Mouse (Mus musculus) brain, embryonic 14.5 days (tissue): Measurements from ENCODE around the gene Shisa4. TPM values are rescaled to one million over a fixed set of nuclear protein-coding genes. Genes with fewer than 3 reads are reported as not detected.
"Not testable (repeated sequence)": the region's sequence is repeated elsewhere in the genome, so short reads cannot be mapped to it uniquely, and the experiment has no call there.

Experiments
- DNase-seq: peaks from one replicate; pipeline ENCODE4 v3.0.0-alpha.2; 2011; ENCODE audit warnings: low read depth
- CTCF ChIP-seq: fragments of 200-500 bp; IDR thresholded peaks from 2 replicates; pipeline ENCODE4 v1.5.1; 2012; ENCODE audit warnings: inconsistent platforms, mild to moderate bottlenecking, moderate library complexity, borderline replicate concordance; ENCODE audit not compliant: insufficient read depth, insufficient read length; ENCODE audit errors: extremely low read depth
- POLR2A ChIP-seq: fragments of 200-500 bp; IDR thresholded peaks from 2 replicates; pipeline ENCODE4 v1.6.1; 2012; ENCODE audit warnings: mild to moderate bottlenecking, inconsistent platforms, borderline replicate concordance; ENCODE audit not compliant: poor library complexity, insufficient read depth, insufficient read length, severe bottlenecking; ENCODE audit errors: extremely low read depth
- polyA plus RNA-seq: library from polyadenylated mRNA; depleted of rRNA; stranded (reverse); fragments of >200 nt; gene quantifications from 2 replicates; pipeline ENCODE4 v1.2.3, GENCODE M21; 2012; rRNA removed

Shisa4 gene
- 60.3 and 61.4 TPM in 2 replicates for polyA plus RNA-seq

DNA sequence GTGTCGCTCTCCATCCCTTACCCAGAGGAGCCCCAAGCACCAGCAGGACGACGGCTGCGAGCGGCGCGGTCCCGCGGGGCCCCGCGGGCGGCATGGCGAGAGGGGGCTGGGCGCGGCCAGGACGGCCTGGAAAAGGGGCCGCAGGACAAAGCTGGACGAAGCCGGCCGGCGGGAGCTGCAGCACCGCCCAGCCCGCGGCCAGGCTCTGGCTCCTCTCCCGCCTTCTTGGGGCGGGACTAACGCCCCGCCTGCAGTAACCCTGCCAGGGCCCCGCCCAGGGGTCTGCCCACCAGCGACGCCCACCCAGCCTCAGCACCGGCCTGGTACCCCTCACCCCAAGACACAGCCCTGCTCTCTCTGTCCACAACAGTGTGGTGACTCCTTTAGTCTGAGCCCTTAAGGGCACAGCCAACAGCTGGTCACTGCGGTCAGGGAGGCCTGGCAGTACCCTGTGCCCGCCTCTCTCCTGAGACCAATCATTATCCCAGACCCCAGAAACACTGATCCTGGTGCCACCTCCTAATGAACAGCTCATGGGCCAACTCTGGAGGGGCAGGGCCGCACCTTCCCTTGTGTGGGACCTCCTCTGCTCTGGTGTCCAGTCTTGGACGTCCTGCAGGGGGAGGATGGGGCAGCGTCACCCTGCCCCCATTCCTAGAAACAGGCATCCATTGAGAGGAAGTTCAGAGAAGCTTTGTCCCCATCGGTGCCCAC is at the start of gene Shisa4:
Gene Shisa4, minus strand, starts transcription at position 370 of the 714 bp plus-strand sequence.
- peak; percentile 92 for DNase-seq
- TF ChIP-seq POLR2A (peak; percentile 99), CTCF (no peak)

DNA sequence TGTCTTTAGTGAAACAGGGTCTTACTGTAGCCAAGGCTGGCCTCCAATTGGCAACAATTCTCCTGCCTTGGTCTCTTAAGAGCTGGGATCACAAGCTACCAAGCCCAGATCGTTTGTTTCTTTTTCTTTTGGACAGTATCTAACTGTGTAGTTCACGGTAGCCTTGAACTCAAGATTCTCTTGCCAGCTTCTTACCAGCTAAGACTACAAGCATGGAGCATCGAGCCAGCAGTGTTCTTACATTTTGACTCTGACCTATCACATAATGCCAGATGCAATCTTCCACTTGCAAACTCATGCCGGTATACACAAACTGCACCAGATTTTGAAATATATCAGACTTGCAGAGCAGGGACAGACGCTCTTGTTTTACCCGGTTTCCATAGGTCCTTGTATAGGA is 47.7 kb upstream of the Shisa4 start:
- TF ChIP-seq CTCF (no peak), POLR2A (no peak)
- no peak for DNase-seq

DNA sequence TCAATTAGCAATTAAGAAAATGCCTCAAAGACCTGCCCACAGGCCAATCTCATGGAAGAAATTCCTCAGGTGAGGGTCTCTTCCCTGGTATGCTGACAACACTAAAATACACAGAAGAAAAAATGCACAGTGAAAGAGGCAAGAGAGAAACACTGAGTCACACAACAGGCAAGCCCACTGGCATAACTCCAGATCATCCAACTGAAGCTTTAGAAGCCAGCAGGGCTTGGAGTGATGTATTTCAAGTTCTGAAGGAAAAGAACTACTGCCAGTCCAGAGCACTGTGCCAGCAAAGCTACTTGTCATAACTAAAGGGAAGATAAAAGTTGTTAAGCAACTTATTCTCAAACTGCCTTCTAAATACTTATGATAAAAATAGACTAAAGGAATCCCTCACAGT is 39.0 kb upstream of the Shisa4 start:
- TF ChIP-seq POLR2A (no peak), CTCF (no peak)
- no peak for DNase-seq

DNA sequence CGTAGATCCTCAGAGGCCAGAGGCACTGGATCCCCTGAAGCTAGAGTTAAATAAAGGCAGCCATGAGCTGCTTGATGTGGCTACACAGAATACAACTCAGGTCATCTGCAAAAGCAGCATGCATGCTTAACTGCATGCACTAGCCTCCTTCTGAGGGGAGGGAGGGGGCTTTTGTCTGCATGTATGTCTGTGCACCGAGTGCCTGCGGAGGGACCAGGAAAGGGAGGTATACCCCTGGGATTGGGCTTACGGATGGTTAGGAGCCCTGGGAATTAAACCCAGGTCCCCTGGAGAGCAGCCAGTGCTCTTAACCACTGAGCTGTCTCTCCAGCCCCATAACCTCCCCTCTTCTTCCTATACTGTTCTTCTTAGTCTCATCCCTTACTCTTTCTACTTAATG is 37.1 kb upstream of the Shisa4 start:
- TF ChIP-seq CTCF, result no peak
- TF ChIP-seq POLR2A, result no peak
- no peak for DNase-seq

DNA sequence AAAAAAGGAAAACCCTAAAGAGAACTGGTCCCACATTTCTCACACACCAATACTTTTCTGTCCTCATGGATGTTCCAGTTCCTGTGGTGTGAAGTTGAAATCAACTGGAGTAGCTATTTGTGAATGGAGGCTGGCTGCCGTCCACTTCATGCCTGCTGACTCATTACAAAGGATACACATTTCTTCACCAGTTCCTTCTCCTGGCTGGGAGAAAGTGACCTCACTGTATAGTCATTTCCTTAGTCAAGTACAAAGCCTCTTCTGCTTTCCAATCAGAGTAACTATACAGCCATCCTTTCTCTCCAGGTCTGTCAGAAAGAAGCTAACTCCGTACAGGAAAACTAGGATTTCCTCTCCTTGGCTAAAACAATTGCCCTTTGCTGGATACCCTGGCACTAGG is 35.9 kb upstream of the Shisa4 start:
- peak; percentile 22 for DNase-seq
- TF ChIP-seq POLR2A, result no peak
- no peak for TF ChIP-seq CTCF

DNA sequence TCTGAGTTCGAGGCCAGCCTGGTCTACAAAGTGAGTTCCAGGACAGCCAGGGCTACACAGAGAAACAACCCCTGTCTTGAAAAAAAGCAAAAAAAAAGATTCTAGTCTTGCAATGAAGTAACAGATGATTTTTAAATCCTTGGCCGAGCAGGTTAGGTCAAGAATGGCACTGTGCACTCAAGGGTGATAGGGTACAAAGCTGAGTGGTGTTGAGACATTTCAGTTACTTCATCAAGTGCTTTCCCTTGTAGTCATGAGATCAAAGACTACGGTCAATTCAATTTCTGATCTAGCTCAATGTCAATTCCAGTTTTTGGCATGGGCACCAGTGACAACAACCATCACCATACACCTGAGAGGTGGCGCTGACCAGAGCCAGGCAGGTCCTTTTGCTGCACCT is 33.9 kb upstream of the Shisa4 start:
- TF ChIP-seq POLR2A (no peak), CTCF (no peak)
- DNase-seq, result no peak

- no peak for TF ChIP-seq POLR2A
- TF ChIP-seq CTCF, result no peak
- DNase-seq, result no peak
Measured at GRCm38 (mm10) chr1:135405356-135405755, 30.3 kb upstream of the Shisa4 start.

DNA sequence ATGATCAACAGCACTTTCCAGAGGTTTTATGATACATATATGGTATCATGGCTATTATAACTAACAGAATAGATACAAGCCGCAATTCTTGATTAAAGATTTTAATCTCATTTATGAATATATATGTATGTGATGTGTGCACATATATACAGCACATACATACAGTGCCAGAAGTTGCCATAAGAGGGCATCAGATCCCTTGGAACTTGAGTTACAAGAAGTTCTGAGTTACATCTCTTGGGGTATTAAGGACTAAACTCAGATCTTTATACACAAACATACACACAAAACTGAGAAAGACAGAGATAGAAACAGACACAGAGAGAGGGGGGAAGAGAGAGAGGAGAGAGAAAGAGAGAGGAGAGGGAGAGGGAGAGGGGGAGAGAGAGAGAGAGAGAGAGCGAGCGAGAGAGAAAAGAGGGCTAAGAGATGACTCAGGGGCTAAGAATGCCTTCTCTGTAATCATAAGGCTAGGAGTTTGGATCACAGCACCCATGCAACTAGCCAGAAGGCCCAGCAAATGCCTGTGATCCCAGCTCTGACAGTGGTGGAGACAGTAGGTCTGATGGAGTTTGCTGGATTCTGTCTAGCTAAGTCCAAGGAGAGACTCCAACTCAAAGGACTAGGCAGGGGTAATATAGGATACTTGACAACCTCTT is 26.5 kb upstream of the Shisa4 start:
- TF ChIP-seq POLR2A, result no peak
- TF ChIP-seq CTCF, result no peak
- DNase-seq, result peak; percentile 33

DNA sequence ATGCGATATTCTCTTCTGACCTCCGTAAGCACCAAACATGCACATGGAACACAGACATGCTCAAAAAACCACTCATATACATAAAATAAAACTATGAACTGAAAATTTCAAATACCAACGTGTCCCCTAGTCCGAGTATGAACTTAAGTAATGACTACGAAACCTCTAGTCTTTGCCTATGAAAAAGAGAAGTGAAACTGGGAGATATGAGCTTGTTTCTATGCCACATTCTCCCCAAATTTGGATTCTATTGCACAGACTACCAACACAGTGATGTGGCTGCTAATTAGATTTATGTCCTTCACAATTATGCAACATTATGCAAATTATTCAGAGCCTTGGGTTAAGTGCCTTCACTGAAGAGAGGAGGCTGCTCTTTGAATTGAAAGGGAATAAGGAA is 24.4 kb upstream of the Shisa4 start:
- TF ChIP-seq POLR2A, result no peak
- no peak for TF ChIP-seq CTCF
- DNase-seq, result no peak

- DNase-seq, result no peak
- TF ChIP-seq POLR2A (no peak), CTCF (no peak)
Measured at GRCm38 (mm10) chr1:135385161-135385560, 10.1 kb upstream of the Shisa4 start.

DNA sequence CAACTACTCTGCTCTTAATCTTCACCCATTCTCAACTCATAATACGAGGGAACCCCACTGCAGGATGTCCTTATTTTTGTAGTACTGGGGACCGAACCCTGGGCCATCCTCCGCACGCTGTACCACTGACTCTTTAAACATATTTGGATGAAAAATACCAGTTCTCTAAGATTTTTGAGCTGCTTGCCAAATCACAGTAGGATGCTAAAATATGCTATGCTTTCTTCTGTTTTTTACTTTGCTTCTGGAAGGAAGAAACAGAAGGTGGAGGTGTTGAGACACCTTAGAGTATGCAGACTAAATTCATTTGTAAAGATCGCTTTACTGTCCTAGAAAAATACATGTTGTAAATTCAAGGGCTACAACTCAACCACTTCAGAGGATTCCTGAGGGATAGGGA is 9.1 kb upstream of the Shisa4 start:
- TF ChIP-seq CTCF (no peak), POLR2A (no peak)
- DNase-seq, result no peak

GRCm38 (mm10) chr1:135381560-135381959 is 6.5 kb upstream of the Shisa4 start:
- DNase-seq, result not testable (repeated sequence)

DNA sequence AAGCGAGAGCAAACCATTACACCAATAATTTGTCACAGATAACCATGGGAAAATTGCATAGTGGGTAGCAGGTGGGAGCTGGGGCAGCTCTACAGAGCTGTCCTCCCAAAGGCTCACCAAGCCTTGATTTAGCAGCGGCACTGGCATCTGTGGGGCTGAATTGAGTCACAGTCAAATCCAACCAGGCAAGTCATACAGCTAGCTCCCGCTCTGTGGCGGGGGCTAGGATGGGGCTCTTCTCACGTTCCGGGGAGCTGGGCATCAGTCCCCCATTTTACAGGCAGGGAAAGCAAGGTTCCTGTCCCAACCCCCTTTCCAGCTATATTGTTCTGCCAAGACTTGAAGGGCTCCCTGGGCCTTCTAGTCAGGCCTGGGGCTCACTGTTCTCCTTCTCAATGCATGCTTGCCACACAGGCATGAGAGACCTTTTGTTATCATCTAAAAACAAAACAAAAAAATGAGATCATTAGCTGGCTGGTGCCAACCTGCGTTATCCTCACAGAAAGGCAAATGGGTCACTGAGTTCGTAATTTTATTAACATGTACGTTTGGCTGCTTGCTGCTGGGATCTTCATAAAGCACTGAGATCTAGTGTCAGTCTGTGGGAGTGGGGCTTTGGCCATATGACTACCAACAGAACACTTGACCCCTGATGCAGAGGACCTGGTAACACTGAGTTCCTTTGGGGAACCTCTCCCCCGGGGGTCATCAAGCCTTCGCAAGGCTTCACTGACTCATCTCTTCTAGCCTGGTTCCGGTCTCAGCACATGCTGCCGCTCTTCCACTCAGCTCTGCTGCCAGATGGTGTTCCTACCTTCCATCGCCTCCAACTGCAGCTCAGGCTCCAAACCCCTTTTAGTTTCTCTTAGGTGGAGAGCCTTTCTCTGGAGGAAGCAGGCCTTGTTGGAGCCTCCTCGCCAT is 5.3 kb upstream of the Shisa4 start:
- peak; percentile 37 for DNase-seq
- no peak for TF ChIP-seq CTCF
- no peak for TF ChIP-seq POLR2A
